Mouse (Mus musculus) lung, embryonic 16.5 days (tissue): ENCODE data around the gene Mif4gd. TPM values are rescaled to one million over a fixed set of nuclear protein-coding genes. Genes with fewer than 3 reads are reported as not detected.

Experiments used
- ATAC-seq: fragments of 200-750 bp; cut with Nextera tagmentation; 2 replicates; pipeline ENCODE4 v1.8.0; 2017; ENCODE audit warnings: low read depth, mild to moderate bottlenecking, moderate library complexity
- H3K27ac ChIP-seq: fragments of 300-500 bp; sonication (generic); 2 replicates; pipeline ENCODE4 v1.5.1; 2014; ENCODE audit warnings: mild to moderate bottlenecking, control low read depth, low read length
- H3K27me3 ChIP-seq: fragments of 300-500 bp; sonication (generic); 2 replicates; pipeline ENCODE4 v1.6.1; 2014; ENCODE audit warnings: low read depth, low read length, mixed read lengths; ENCODE audit not compliant: control insufficient read depth, insufficient read depth
- H3K36me3 ChIP-seq: fragments of 300-500 bp; sonication (generic); 2 replicates; pipeline ENCODE4 v1.6.1; 2014; ENCODE audit warnings: low read length; ENCODE audit not compliant: control insufficient read depth, insufficient read depth
- H3K4me1 ChIP-seq: fragments of 300-500 bp; sonication (generic); replicated peaks from 2 replicates; pipeline ENCODE4 v1.6.1; 2014; ENCODE audit warnings: low read length, mixed read lengths; ENCODE audit not compliant: control insufficient read depth, insufficient read depth
- H3K4me2 ChIP-seq: fragments of 300-500 bp; sonication (generic); 2 replicates; pipeline ENCODE4 v1.6.1; 2014; ENCODE audit warnings: low read depth, low read length, control low read depth
- H3K4me3 ChIP-seq: fragments of 300-500 bp; sonication (generic); 2 replicates; pipeline ENCODE4 v1.5.1; 2014; ENCODE audit warnings: mild to moderate bottlenecking, low read length, control low read depth
- H3K9ac ChIP-seq: fragments of 300-500 bp; sonication (generic); 2 replicates; pipeline ENCODE4 v1.6.1; 2014; ENCODE audit warnings: low read length, control low read depth
- H3K9me3 ChIP-seq: fragments of 300-500 bp; sonication (generic); 2 replicates; pipeline ENCODE4 v1.6.1; 2016; ENCODE audit warnings: low read length; ENCODE audit not compliant: control insufficient read depth
- WGBS: fragments of 180-500 bp; shearing (Covaris S2); extraction: QIAGEN DNeasy Blood & Tissue Kit; methylation state at CpG from one replicate; pipeline ENCODE4 v1.1.7; 2014; 5-methylcytosine and 5-hydroxymethylcytosine counted together
- polyA plus RNA-seq: library from polyadenylated mRNA; unstranded; fragments of >200 nt; fragmentation: Nextera tagmentation; extraction: Ambion mirVana; gene quantifications from 2 replicates; pipeline ENCODE4 v1.2.1, GENCODE M21; 2015

Mif4gd gene
- polyA plus RNA-seq, 1 experiment from 2014 or later = 36.8 TPM

DNA sequence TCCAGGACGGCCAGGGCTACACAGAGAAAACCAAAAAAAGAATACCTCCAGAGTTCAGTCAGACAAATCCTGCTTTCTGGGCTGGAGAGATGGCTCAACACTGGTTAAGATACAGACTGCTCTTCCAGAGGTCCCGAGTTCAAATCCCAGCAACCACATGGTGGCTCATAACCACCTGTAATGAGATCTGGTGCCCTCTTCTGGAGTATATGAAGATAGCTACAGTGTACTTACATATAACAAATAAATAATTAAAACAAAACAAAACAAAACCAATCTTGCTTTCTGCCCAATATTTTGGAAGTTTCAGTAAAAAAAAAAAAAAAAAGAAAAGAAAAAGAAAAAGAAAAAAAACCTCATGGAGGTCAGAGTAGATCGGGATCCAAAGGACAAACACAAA lies 17.6 kb downstream of the Mif4gd start:
- H3K27ac ChIP-seq = no peak overlapping the region
- 96% methylated on average over 3 of the region's 3 CpGs for WGBS
- peaks cover 29% of the 10 kb centered on the region for H3K36me3 ChIP-seq
- no peak overlapping the region for H3K9ac ChIP-seq
- H3K4me2 ChIP-seq = no peak overlapping the region
- ATAC-seq = no peak
- H3K27me3 ChIP-seq = no peaks in the 10 kb centered on the region
- no peaks in the 10 kb centered on the region for H3K9me3 ChIP-seq
- no peak overlapping the region for H3K4me3 ChIP-seq
- H3K4me1 ChIP-seq = no peaks in the 10 kb centered on the region

DNA sequence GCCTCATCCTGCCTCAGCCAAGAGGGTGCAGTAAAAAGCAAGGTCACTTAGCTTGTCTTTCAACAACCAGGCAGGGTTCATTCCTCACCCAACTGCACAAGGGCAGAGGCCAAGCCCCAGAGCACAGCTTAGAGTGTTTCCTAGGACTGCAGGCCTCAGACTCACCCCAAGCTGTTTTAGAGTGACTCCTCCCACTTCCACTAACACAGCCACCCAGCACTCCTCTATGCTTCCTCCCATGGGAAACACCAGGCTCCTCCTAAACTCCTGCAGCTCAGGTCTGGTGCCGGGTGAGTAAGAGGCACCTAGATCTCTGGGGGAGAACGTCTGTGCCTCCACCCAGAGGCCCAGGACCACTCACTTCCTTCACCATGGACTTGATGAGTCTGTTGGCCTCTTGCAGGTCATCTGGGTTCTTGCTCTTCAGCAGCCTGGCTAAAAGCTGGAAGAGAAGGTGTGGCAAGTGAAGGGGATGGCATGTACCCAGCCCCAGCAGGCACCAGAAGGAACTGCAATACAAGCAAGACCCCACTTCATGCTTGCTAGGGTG lies 22.2 kb downstream of the Mif4gd start:
- H3K4me3 ChIP-seq = no peak overlapping the region
- no peak overlapping the region for H3K9ac ChIP-seq
- ATAC-seq = peak; percentile 10; the same call in 1 of the 2 replicates
- H3K27ac ChIP-seq = no peak overlapping the region
- no peaks in the 10 kb centered on the region for H3K27me3 ChIP-seq
- no peaks in the 10 kb centered on the region for H3K9me3 ChIP-seq
- H3K36me3 ChIP-seq = peaks cover 56% of the 10 kb centered on the region
- 79% methylated on average over 2 of the region's 2 CpGs for WGBS
- H3K4me1 ChIP-seq = no peaks in the 10 kb centered on the region
- H3K4me2 ChIP-seq = no peak overlapping the region

- Histone ChIP-seq H3K4me2 (no peak overlapping the region), H3K9ac (no peak overlapping the region), H3K27ac (no peak overlapping the region), H3K4me3 (no peak overlapping the region), H3K9me3 (no peaks in the 10 kb centered on the region), H3K36me3 (peaks cover 71% of the 10 kb centered on the region), H3K27me3 (no peaks in the 10 kb centered on the region), H3K4me1 (no peaks in the 10 kb centered on the region)
- no peak for ATAC-seq
- WGBS = 81% methylated on average over 9 of the region's 9 CpGs
Measured at GRCm38 (mm10) chr11:115587984-115588383, 24.8 kb downstream of the Mif4gd start.

- peaks cover 75% of the 10 kb centered on the region for H3K36me3 ChIP-seq
- H3K27ac ChIP-seq = no peak overlapping the region
- H3K4me2 ChIP-seq = no peak overlapping the region
- no peak overlapping the region for H3K9ac ChIP-seq
- no peaks in the 10 kb centered on the region for H3K9me3 ChIP-seq
- no peaks in the 10 kb centered on the region for H3K4me1 ChIP-seq
- H3K27me3 ChIP-seq = no peaks in the 10 kb centered on the region
- ATAC-seq = no peak
- no peak overlapping the region for H3K4me3 ChIP-seq
- 84% methylated on average over 9 of the region's 9 CpGs for WGBS
Measured at GRCm38 (mm10) chr11:115586403-115586802, 26.4 kb downstream of the Mif4gd start.

GRCm38 (mm10) chr11:115585573-115586100 lies 27.1 kb downstream of the Mif4gd start:
- WGBS = 85% methylated on average over 7 of the region's 7 CpGs

GRCm38 (mm10) chr11:115584376-115585073 lies 28.2 kb downstream of the Mif4gd start:
- H3K4me3 ChIP-seq = no peak overlapping the region
- no peak for ATAC-seq
- WGBS = 77% methylated on average over 10 of the region's 10 CpGs

More at GRCm38 (mm10) chr11:115585573-115586100, 27.1 kb downstream of the Mif4gd start:
- H3K4me3 ChIP-seq = no peak overlapping the region
- H3K4me2 ChIP-seq = no peak overlapping the region
- no peaks in the 10 kb centered on the region for H3K4me1 ChIP-seq
- no peak for ATAC-seq
- no peak overlapping the region for H3K27ac ChIP-seq
- H3K27me3 ChIP-seq = no peaks in the 10 kb centered on the region
- H3K9me3 ChIP-seq = no peaks in the 10 kb centered on the region
- no peak overlapping the region for H3K9ac ChIP-seq
- H3K36me3 ChIP-seq = peaks cover 74% of the 10 kb centered on the region

GRCm38 (mm10) chr11:115582913-115583606 lies 29.7 kb downstream of the Mif4gd start:
- Histone ChIP-seq H3K4me3 (no peak overlapping the region), H3K36me3 (peaks cover 67% of the 10 kb centered on the region), H3K4me2 (no peak overlapping the region), H3K9ac (no peak overlapping the region), H3K27me3 (no peaks in the 10 kb centered on the region), H3K9me3 (no peaks in the 10 kb centered on the region), H3K27ac (no peak overlapping the region), H3K4me1 (no peaks in the 10 kb centered on the region)
- WGBS = 76% methylated on average over 10 of the region's 10 CpGs
- no peak for ATAC-seq

More at GRCm38 (mm10) chr11:115584376-115585073, 28.2 kb downstream of the Mif4gd start:
- H3K27me3 ChIP-seq = no peaks in the 10 kb centered on the region
- no peak overlapping the region for H3K4me2 ChIP-seq
- H3K9ac ChIP-seq = no peak overlapping the region
- no peak overlapping the region for H3K27ac ChIP-seq
- H3K9me3 ChIP-seq = no peaks in the 10 kb centered on the region
- H3K36me3 ChIP-seq = peaks cover 70% of the 10 kb centered on the region
- no peaks in the 10 kb centered on the region for H3K4me1 ChIP-seq

DNA sequence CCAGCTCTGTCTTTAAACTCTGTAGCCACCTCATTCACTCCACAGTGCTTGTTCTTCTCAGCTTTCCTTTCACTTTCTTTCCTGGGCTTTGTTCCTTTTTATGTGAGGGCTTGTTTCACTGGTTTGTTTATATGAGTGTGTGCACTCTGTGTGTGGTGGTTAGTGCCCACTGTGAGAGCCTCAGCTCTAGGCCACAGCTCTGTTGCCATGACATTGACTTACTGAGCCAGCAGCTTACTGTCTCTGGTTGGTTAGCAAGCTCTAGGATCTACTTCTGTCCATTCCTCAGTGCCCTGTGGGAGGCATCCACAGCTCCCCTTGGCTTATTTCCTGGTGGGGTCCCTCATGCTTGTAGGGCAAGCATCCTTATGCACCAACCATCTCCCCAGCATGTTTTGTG lies 33.7 kb downstream of the Mif4gd start:
- peaks cover 48% of the 10 kb centered on the region for H3K36me3 ChIP-seq
- no peak overlapping the region for H3K4me3 ChIP-seq
- no peaks in the 10 kb centered on the region for H3K27me3 ChIP-seq
- H3K4me1 ChIP-seq = no peaks in the 10 kb centered on the region
- no peak overlapping the region for H3K4me2 ChIP-seq
- H3K27ac ChIP-seq = no peak overlapping the region
- no peak overlapping the region for H3K9ac ChIP-seq
- H3K9me3 ChIP-seq = no peaks in the 10 kb centered on the region
- no peak for ATAC-seq

DNA sequence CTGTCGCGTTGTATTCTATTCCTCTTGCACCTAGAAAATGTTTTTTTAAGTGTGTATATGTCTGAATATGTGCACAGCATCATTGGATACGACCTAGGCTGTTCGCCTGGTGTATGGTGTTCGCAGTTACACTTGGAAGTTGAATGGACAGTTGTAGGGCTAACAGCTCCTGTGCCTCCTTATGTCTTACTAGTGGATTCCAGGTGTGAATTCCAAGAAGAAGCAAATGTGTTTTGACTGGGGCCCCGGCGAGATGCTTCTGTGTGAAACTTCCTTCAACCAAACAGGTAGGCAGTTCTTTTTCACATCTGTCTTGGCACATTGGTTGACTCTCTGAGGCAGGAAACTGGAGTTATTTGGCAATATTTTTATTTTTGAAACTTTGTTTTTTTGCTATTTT lies 47.8 kb downstream of the Mif4gd start:
- H3K9me3 ChIP-seq = no peaks in the 10 kb centered on the region
- H3K36me3 ChIP-seq = peaks cover 17% of the 10 kb centered on the region
- peak overlapping the region; percentile 87 for H3K9ac ChIP-seq
- 15% methylated on average over 7 of the region's 7 CpGs for WGBS
- H3K4me2 ChIP-seq = peak overlapping the region; percentile 79
- peaks cover 11% of the 10 kb centered on the region for H3K4me1 ChIP-seq
- H3K4me3 ChIP-seq = peak overlapping the region; percentile 87
- no peaks in the 10 kb centered on the region for H3K27me3 ChIP-seq
- no peak for ATAC-seq
- no peak overlapping the region for H3K27ac ChIP-seq
